Mouse (Mus musculus) cerebellum, postnatal 14 days (tissue): ENCODE results near the gene Tmem100.

Source experiments
- DNase-seq, 2 experiments: peaks; one replicate each; pipeline ENCODE4 v3.0.0; 2021; ENCODE audit warnings: mixed read lengths in 2 of 2

Tmem100 gene

GRCm38 (mm10) chr11:90066405-90067250 lies 36.5 kb downstream of the Tmem100 start:
- no peak for DNase-seq

- DNase-seq = no peak
These were observed 41.6 kb downstream of the Tmem100 start for GRCm38 (mm10) chr11:90071747-90072146.

- no peak for DNase-seq
These were observed 43.1 kb downstream of the Tmem100 start for GRCm38 (mm10) chr11:90073201-90073600.

GRCm38 (mm10) chr11:90076666-90077065 lies 46.5 kb downstream of the Tmem100 start:
- DNase-seq = no peak

GRCm38 (mm10) chr11:90080678-90081267 lies 50.6 kb downstream of the Tmem100 start:
- no peak for DNase-seq

- DNase-seq = no peak
These were observed 51.9 kb downstream of the Tmem100 start for GRCm38 (mm10) chr11:90081820-90082596.

- DNase-seq = no peak
These were observed 52.9 kb downstream of the Tmem100 start for GRCm38 (mm10) chr11:90083042-90083441.

GRCm38 (mm10) chr11:90084166-90084565 lies 54.0 kb downstream of the Tmem100 start:
- no peak for DNase-seq
